ENCODE assay signal across 8 mouse cellular contexts in the genomic region with DNA sequence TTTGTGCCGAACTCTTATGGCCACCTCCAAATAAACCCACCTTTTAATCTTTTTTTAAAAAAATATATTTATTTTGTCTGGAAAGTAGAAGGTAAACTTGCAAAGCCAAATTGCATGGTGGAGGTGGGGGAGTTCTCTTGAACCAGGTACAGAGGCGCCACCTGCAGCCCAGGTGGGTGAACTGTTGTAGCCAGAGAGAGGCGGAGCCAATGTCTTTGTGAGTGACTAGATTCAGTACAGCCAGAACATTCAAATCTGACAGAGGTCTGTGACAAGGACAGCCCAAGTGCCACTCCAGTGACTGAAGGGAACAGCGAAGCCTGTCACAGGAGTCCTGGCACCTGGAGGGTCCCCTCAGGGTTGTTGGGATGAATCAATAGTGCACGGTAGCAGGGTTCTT.
A peak's percentile ranks its signal among the peaks of the same experiment; 100 is the strongest.
DNase-seq lines count a peak whose midpoint lies in the region; ATAC-seq and TF ChIP-seq lines count a peak whose summit lies in the region.
"Had no signal": no experiment of that assay in that cellular context is flagged by ENCODE, and none has a peak within 500 bp of the region (broad histone marks: within the 10 kb centered on the region; RNA-seq: fewer than 3 reads in every experiment).

No protein-coding gene starts in this region.

- 0 out of 2 replicates have a peak, but pooled peaks have one; percentile 29 for TF ChIP-seq CTCF in cortical plate, adult 2 months (IDR thresholded peaks at IDR 0.05; ENCODE audit: extremely low read depth, insufficient read depth, low read length)

- DNase-seq in ovary, postnatal 14 days (ENCODE audit: low spot score) = peak; percentile 37
- DNase-seq in ovary, adult 18-20 months (ENCODE audit: low spot score) = no peak
- peak; percentile 80 for DNase-seq in ZHBTc4 (ENCODE audit: low read depth, low spot score)
- peak; percentile 64 to 68 for DNase-seq in urinary bladder, postnatal 36 days (ENCODE audit: low spot score in 2 of 2)

- H3K27ac ChIP-seq in cortical plate, adult 2 months (ENCODE audit: insufficient read depth, low read length) = no peak overlapping the region
- H3K27ac ChIP-seq in kidney, embryonic 16.5 days (ENCODE audit: low read length) = no peak overlapping the region

- ATAC-seq in kidney, embryonic 16.5 days (ENCODE audit: low FRiP score, low TSS enrichment) = peak; percentile 63; the same call in 1 of the 2 replicates
- ATAC-seq in megakaryocyte-erythroid progenitor cell, adult 5-6 weeks (replicated peaks; ENCODE audit: low FRiP score, low TSS enrichment, poor library complexity, severe bottlenecking) = peak; percentile 69; the same call in 1 of the 2 replicates

- 60% methylated on average over 5 of the region's 5 CpGs for WGBS in kidney, embryonic 16.5 days

- no peak overlapping the region for H3K4me3 ChIP-seq in cortical plate, adult 2 months (ENCODE audit: insufficient read depth, low read length)
- no peak overlapping the region for H3K4me3 ChIP-seq in kidney, embryonic 16.5 days (ENCODE audit: low read length)
- H3K4me3 ChIP-seq: megakaryocyte, embryonic 14.5 days had no signal

- H3K4me2 ChIP-seq in kidney, embryonic 16.5 days (replicated peaks; ENCODE audit: low read depth, low read length) = no peak overlapping the region

- no peaks in the 10 kb centered on the region for H3K9me3 ChIP-seq in kidney, embryonic 16.5 days (ENCODE audit: low read length)
- H3K9me3 ChIP-seq: megakaryocyte, embryonic 14.5 days had no signal

- no peaks in the 10 kb centered on the region for H3K36me3 ChIP-seq in kidney, embryonic 16.5 days (ENCODE audit: insufficient read depth, low read length)

- no peak for TF ChIP-seq POLR2A in cortical plate, adult 2 months (IDR thresholded peaks at IDR 0.05; ENCODE audit: extremely low read depth, insufficient read depth, low read length)

- no peaks in the 10 kb centered on the region for H3K27me3 ChIP-seq in kidney, embryonic 16.5 days (ENCODE audit: insufficient read depth, low read length)

- H3K9ac ChIP-seq in kidney, embryonic 16.5 days (replicated peaks; ENCODE audit: low read length) = no peak overlapping the region

- no peaks in the 10 kb centered on the region for H3K4me1 ChIP-seq in cortical plate, adult 2 months (ENCODE audit: control insufficient read depth, insufficient read depth, low read length)
- H3K4me1 ChIP-seq in kidney, embryonic 16.5 days (ENCODE audit: insufficient read depth, low read length) = no peaks in the 10 kb centered on the region
- H3K4me1 ChIP-seq: megakaryocyte, embryonic 14.5 days had no signal
